Mouse (Mus musculus) frontal cortex, adult (tissue): ENCODE measurements around the gene Fuk.
"Not testable (repeated sequence)": the region's sequence is repeated elsewhere in the genome, so short reads cannot be mapped to it uniquely, and the experiment has no call there.

ENCODE experiments used
- ATAC-seq: cut with Nextera tagmentation; 2 replicates; pipeline ENCODE4 v1.9.2; 2017; ENCODE audit warnings: mild to moderate bottlenecking, moderate library complexity, mixed read lengths; ENCODE audit not compliant: low TSS enrichment

The Fuk gene

GRCm38 (mm10) chr8:110919341-110920031 lies 17.2 kb upstream of the Fuk start, which contains the start of gene St3gal2:
Gene St3gal2 (plus strand): TSS chr8:110919922.
- ATAC-seq = peak; percentile 95

- no peak for ATAC-seq
These were observed 16.2 kb upstream of the Fuk start for GRCm38 (mm10) chr8:110918460-110918859.

GRCm38 (mm10) chr8:110918027-110918426 lies 15.7 kb upstream of the Fuk start:
- ATAC-seq = no peak

GRCm38 (mm10) chr8:110917415-110917814 lies 15.1 kb upstream of the Fuk start:
- no peak for ATAC-seq

GRCm38 (mm10) chr8:110911576-110912570 lies 9.6 kb upstream of the Fuk start:
- no peak for ATAC-seq

- not testable (repeated sequence) for ATAC-seq
These were observed 7.6 kb upstream of the Fuk start for GRCm38 (mm10) chr8:110909850-110910249.

GRCm38 (mm10) chr8:110906682-110907081 lies 4.4 kb upstream of the Fuk start:
- ATAC-seq = no peak

GRCm38 (mm10) chr8:110905404-110905803 lies 3.1 kb upstream of the Fuk start:
- ATAC-seq = peak; percentile 26; the same call in 1 of the 2 replicates

GRCm38 (mm10) chr8:110902579-110902965 lies 284 bp upstream of the Fuk start:
- ATAC-seq = no peak

GRCm38 (mm10) chr8:110901056-110901455 lies 1.2 kb downstream of the Fuk start:
- no peak for ATAC-seq

- no peak for ATAC-seq
These were observed 4.8 kb downstream of the Fuk start for GRCm38 (mm10) chr8:110897495-110897894.

- ATAC-seq = no peak
These were observed 6.5 kb downstream of the Fuk start for GRCm38 (mm10) chr8:110895812-110896211.

- ATAC-seq = no peak
These were observed 7.0 kb downstream of the Fuk start for GRCm38 (mm10) chr8:110895254-110895653.

GRCm38 (mm10) chr8:110894851-110895250 lies 7.4 kb downstream of the Fuk start:
- ATAC-seq = no peak

GRCm38 (mm10) chr8:110892913-110893312 lies 9.4 kb downstream of the Fuk start:
- ATAC-seq = no peak

GRCm38 (mm10) chr8:110892040-110892439 lies 10.2 kb downstream of the Fuk start:
- ATAC-seq = no peak

GRCm38 (mm10) chr8:110889904-110890470 lies 12.3 kb downstream of the Fuk start:
- ATAC-seq = no peak

- ATAC-seq = no peak
These were observed 13.4 kb downstream of the Fuk start for GRCm38 (mm10) chr8:110888860-110889259.

GRCm38 (mm10) chr8:110888441-110888840 lies 13.8 kb downstream of the Fuk start:
- ATAC-seq = no peak; the same call in 1 of the 2 replicates

- no peak for ATAC-seq
These were observed 14.7 kb downstream of the Fuk start for GRCm38 (mm10) chr8:110887551-110887950.

- no peak for ATAC-seq
These were observed 15.7 kb downstream of the Fuk start for GRCm38 (mm10) chr8:110886634-110887033.

GRCm38 (mm10) chr8:110883824-110884223 lies 18.5 kb downstream of the Fuk start:
- no peak for ATAC-seq
